Mouse (Mus musculus) splenic B cell, adult 2 months (primary cell): ENCODE data around the gene Rpa2.
"Not testable (repeated sequence)": the region's sequence is repeated elsewhere in the genome, so short reads cannot be mapped to it uniquely, and the experiment has no call there.

Experiments used
- DNase-seq: peaks from one replicate; pipeline ENCODE4 v3.0.0-alpha.2; 2011; ENCODE audit warnings: low read depth, low spot score
- H3K27me3 ChIP-seq: 2 replicates; pipeline ENCODE4 v1.6.1; 2012; ENCODE audit warnings: mild to moderate bottlenecking, low read length, moderate library complexity, mixed read lengths; ENCODE audit not compliant: control insufficient read depth, poor library complexity, insufficient read depth, severe bottlenecking
- H3K36me3 ChIP-seq: 2 replicates; pipeline ENCODE4 v1.6.1; 2012; ENCODE audit warnings: mild to moderate bottlenecking, low read length, moderate library complexity, mixed read lengths; ENCODE audit not compliant: control insufficient read depth, poor library complexity, insufficient read depth, severe bottlenecking

Gene Rpa2

GRCm38 (mm10) chr4:132789731-132790130 lies 21.6 kb downstream of the Rpa2 start:
- Histone ChIP-seq H3K27me3 (no peaks in the 10 kb centered on the region), H3K36me3 (peaks cover 47% of the 10 kb centered on the region)
- no peak for DNase-seq

- H3K27me3 ChIP-seq, result not testable (repeated sequence)
- peaks cover 27% of the 10 kb centered on the region for H3K36me3 ChIP-seq
- DNase-seq, result peak; percentile 44
Measured at GRCm38 (mm10) chr4:132793322-132794004, 25.3 kb downstream of the Rpa2 start.

GRCm38 (mm10) chr4:132794028-132794427 lies 25.9 kb downstream of the Rpa2 start:
- peak; percentile 78 for DNase-seq
- Histone ChIP-seq H3K36me3 (peaks cover 27% of the 10 kb centered on the region), H3K27me3 (no peaks in the 10 kb centered on the region)

- Histone ChIP-seq H3K27me3 (no peaks in the 10 kb centered on the region), H3K36me3 (peaks cover 21% of the 10 kb centered on the region)
- DNase-seq, result peak; percentile 86
Measured at GRCm38 (mm10) chr4:132794760-132795159, 26.6 kb downstream of the Rpa2 start.

GRCm38 (mm10) chr4:132795171-132795570 lies 27.0 kb downstream of the Rpa2 start:
- H3K36me3 ChIP-seq, result peaks cover 17% of the 10 kb centered on the region
- no peaks in the 10 kb centered on the region for H3K27me3 ChIP-seq
- DNase-seq, result no peak

- Histone ChIP-seq H3K36me3 (peaks cover 8% of the 10 kb centered on the region), H3K27me3 (no peaks in the 10 kb centered on the region)
- peak; percentile 92 for DNase-seq
Measured at GRCm38 (mm10) chr4:132796196-132796886, 28.2 kb downstream of the Rpa2 start, which contains the start of gene Themis2. Themis2 (minus strand) TSS chr4:132796387.

GRCm38 (mm10) chr4:132797461-132797860 lies 29.3 kb downstream of the Rpa2 start:
- no peak for DNase-seq
- Histone ChIP-seq H3K36me3 (peaks cover 3% of the 10 kb centered on the region), H3K27me3 (no peaks in the 10 kb centered on the region)

- Histone ChIP-seq H3K36me3 (peaks cover 1% of the 10 kb centered on the region; the same call in 1 of the 2 replicates), H3K27me3 (no peaks in the 10 kb centered on the region)
- DNase-seq, result peak; percentile 64
Measured at GRCm38 (mm10) chr4:132798028-132798427, 29.9 kb downstream of the Rpa2 start.

GRCm38 (mm10) chr4:132798666-132799065 lies 30.5 kb downstream of the Rpa2 start:
- H3K27me3 ChIP-seq, H3K36me3 ChIP-seq, DNase-seq: not testable (repeated sequence)

- Histone ChIP-seq H3K27me3 (no peaks in the 10 kb centered on the region), H3K36me3 (no peaks in the 10 kb centered on the region)
- DNase-seq, result peak; percentile 39
Measured at GRCm38 (mm10) chr4:132799845-132800244, 31.7 kb downstream of the Rpa2 start.

GRCm38 (mm10) chr4:132801176-132802077 lies 33.3 kb downstream of the Rpa2 start:
- Histone ChIP-seq H3K36me3 (no peaks in the 10 kb centered on the region), H3K27me3 (no peaks in the 10 kb centered on the region)
- peak; percentile 60 for DNase-seq

- peak; percentile 64 for DNase-seq
- Histone ChIP-seq H3K27me3 (no peaks in the 10 kb centered on the region), H3K36me3 (no peaks in the 10 kb centered on the region)
Measured at GRCm38 (mm10) chr4:132802171-132802637, 34.1 kb downstream of the Rpa2 start.

- Histone ChIP-seq H3K27me3 (no peaks in the 10 kb centered on the region), H3K36me3 (no peaks in the 10 kb centered on the region)
- no peak for DNase-seq
Measured at GRCm38 (mm10) chr4:132803212-132803611, 35.1 kb downstream of the Rpa2 start.

- no peak for DNase-seq
Measured at GRCm38 (mm10) chr4:132803876-132804275, 35.7 kb downstream of the Rpa2 start.

More at GRCm38 (mm10) chr4:132803876-132804275, 35.7 kb downstream of the Rpa2 start:
- Histone ChIP-seq H3K27me3 (no peaks in the 10 kb centered on the region), H3K36me3 (no peaks in the 10 kb centered on the region)
